ENCODE assay signal across 14 mouse cellular contexts in genomic region chr12:33186331-33186730, GRCm38 (mm10). TPM values are rescaled to one million over a fixed set of nuclear protein-coding genes. Genes with fewer than 3 reads are reported as not detected.
DNase-seq lines count a peak whose midpoint lies in the region; ATAC-seq and TF ChIP-seq lines count a peak whose summit lies in the region.
"Had no signal": no experiment of that assay in that cellular context is flagged by ENCODE, and none has a peak within 500 bp of the region (broad histone marks: within the 10 kb centered on the region; RNA-seq: fewer than 3 reads in every experiment).

No protein-coding gene starts in this region.

- H3K36me3 ChIP-seq in heart, embryonic 12.5 days = no peaks in the 10 kb centered on the region
- H3K36me3 ChIP-seq in lung, postnatal 0 days (ENCODE audit: insufficient read depth, low read length) = no peaks in the 10 kb centered on the region

- no peaks in the 10 kb centered on the region for H3K9me3 ChIP-seq in heart, embryonic 12.5 days (replicated peaks)
- H3K9me3 ChIP-seq in lung, postnatal 0 days (ENCODE audit: low read length) = no peaks in the 10 kb centered on the region
- H3K9me3 ChIP-seq: G1E had no signal

- ATAC-seq in heart, embryonic 12.5 days (ENCODE audit: insufficient number of reproducible peaks, low FRiP score) = no peak
- ATAC-seq in lung, postnatal 0 days = no peak
- ATAC-seq: hindbrain, postnatal 0 days had no signal

- no peak overlapping the region for H3K27ac ChIP-seq in heart, embryonic 12.5 days (ENCODE audit: poor library complexity, severe bottlenecking)
- no peak overlapping the region for H3K27ac ChIP-seq in lung, postnatal 0 days (ENCODE audit: low read length)
- H3K27ac ChIP-seq: hindbrain, postnatal 0 days; stomach, postnatal 0 days had no signal

- H3K27me3 ChIP-seq in heart, embryonic 12.5 days (replicated peaks) = no peaks in the 10 kb centered on the region
- H3K27me3 ChIP-seq in lung, postnatal 0 days (replicated peaks; ENCODE audit: insufficient read depth, low read length) = no peaks in the 10 kb centered on the region

- peaks cover 25% of the 10 kb centered on the region for H3K4me1 ChIP-seq in heart, embryonic 12.5 days (replicated peaks)
- no peaks in the 10 kb centered on the region; the same call in 1 of the 2 replicates for H3K4me1 ChIP-seq in lung, postnatal 0 days (ENCODE audit: insufficient read depth, low read depth, low read length)

- no peak for TF ChIP-seq CTCF in lung, postnatal 0 days (IDR thresholded peaks at IDR 0.05)

- no peak for TF ChIP-seq EP300 in lung, postnatal 0 days (IDR thresholded peaks at IDR 0.05)

- H3K9ac ChIP-seq in heart, embryonic 12.5 days = no peak overlapping the region
- no peak overlapping the region for H3K9ac ChIP-seq in lung, postnatal 0 days (replicated peaks; ENCODE audit: low read depth)
- H3K9ac ChIP-seq: lung, embryonic 14.5 days had no signal

- no peak overlapping the region for H3K4me3 ChIP-seq in heart, embryonic 12.5 days
- H3K4me3 ChIP-seq in lung, postnatal 0 days (ENCODE audit: low read depth, low read length) = no peak overlapping the region

- 91% methylated on average over 2 of the region's 2 CpGs for WGBS in heart, embryonic 12.5 days
- 94% methylated on average over 2 of the region's 2 CpGs for WGBS in lung, postnatal 0 days

- DNase-seq in heart, adult 18-20 months = peak; percentile 65 to 73
- DNase-seq in lung, postnatal 25 days (ENCODE audit: low spot score) = peak; percentile 46
- DNase-seq in lung, postnatal 0 days (ENCODE audit: low spot score) = no peak
- peak; percentile 33 for DNase-seq in adrenal gland, postnatal 25 days
- peak; percentile 18 for DNase-seq in ovary, postnatal 14 days (ENCODE audit: low spot score)
- DNase-seq in frontal cortex, postnatal 25 days (ENCODE audit: low spot score in 2 of 2) = no peak
- DNase-seq: kidney, adult 8-10 months; left cerebral cortex, postnatal 4 days; lung, embryonic 14.5 days; right cerebral cortex, postnatal 25 days had no signal

- no peak overlapping the region for H3K4me2 ChIP-seq in heart, embryonic 12.5 days
- H3K4me2 ChIP-seq in lung, postnatal 0 days (replicated peaks; ENCODE audit: low read depth, low read length) = no peak overlapping the region
- H3K4me2 ChIP-seq: lung, embryonic 14.5 days had no signal

RNA-seq across cellular contexts. Expression of gene Atxn7l1, which starts 38.8 kb away (rescaled TPM):
- total RNA-seq in heart, adult 18-20 months (2021) = 10 to 100 TPM; 16.9 to 17.4 TPM
- 11.1 and 11.4 TPM in 2 replicates for polyA plus RNA-seq in heart, embryonic 12.5 days (2016; fragmentation: Nextera tagmentation; extraction: Ambion mirVana)
- polyA plus RNA-seq in lung, postnatal 0 days (2015; fragmentation: Nextera tagmentation; extraction: Ambion mirVana) = 9.6 and 10.2 TPM in 2 replicates
- total RNA-seq in adrenal gland, postnatal 25 days (2021) = 31.2 and 33.1 TPM in 2 replicates

Comparison
In these comparisons a context has a peak if more than half of its experiments do, and no peak if none do; other contexts are left out.
1. DNase-seq: peak in heart, adult 18-20 months (2 of 2), lung, postnatal 25 days (single experiment), adrenal gland, postnatal 25 days (single experiment) and ovary, postnatal 14 days (single experiment); none in lung, postnatal 0 days (single experiment) and frontal cortex, postnatal 25 days (0 of 2).